Mouse (Mus musculus) adrenal gland, adult 2 months (tissue): ENCODE measurements around the gene Rnf166. TPM values are rescaled to one million over a fixed set of nuclear protein-coding genes. Genes with fewer than 3 reads are reported as not detected.
A peak's percentile ranks its signal among the peaks of the same experiment; 100 is the strongest.

ENCODE experiments used
- DNase-seq: peaks from one replicate; pipeline ENCODE4 v3.0.0; 2021
- polyA plus RNA-seq: library from polyadenylated mRNA; depleted of rRNA; stranded (reverse); fragments of >200 nt; gene quantifications from 2 replicates; pipeline ENCODE4 v1.2.3, GENCODE M21; 2012
- total RNA-seq, 2 experiments: library from RNA; stranded (reverse); gene quantifications; 2 replicates each; pipeline ENCODE4 v1.2.3; 2021

Gene Rnf166
- total and polyA plus RNA-seq, 3 experiments = 42.8 to 157 (median 83.8) TPM

DNA sequence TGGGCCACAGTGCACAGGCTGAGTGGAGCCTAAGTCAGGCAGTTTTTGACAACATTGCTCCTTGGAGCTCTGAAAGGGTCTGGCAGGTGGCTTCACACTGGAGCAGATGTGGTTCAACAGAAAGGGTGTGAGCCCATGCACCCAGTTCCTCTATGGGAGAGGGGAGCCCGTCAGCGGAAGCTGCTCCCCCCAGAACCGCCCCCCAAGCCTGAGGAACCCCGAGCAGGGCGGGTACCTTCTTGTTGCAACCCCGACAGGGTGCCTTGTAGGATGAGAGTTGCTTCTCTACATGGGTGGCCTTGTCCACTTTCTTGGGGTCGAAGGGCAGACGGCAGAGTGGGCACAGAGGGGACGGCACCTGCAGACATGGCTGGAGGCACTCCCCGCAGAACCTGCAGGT is 5.9 kb downstream of the Rnf166 start:
- no peak for DNase-seq

DNA sequence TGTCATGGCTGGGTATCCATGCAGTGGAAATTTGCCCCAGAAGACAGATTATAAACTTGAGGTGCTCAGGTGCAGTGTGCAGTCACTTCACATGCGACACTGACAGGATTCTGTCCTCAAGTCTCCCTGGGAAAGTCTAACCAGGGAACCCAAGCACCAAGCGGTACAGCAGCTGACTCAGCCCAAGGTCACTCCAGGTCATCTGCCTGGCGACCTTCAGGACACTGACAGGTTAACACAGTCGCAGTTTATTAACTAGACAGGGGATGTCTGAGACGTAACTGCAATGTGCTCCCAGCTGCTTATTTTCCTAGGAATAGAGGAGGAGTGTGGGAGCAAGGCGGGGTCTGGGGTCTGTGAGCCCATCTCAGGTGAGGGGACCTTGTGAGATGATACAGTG is 6.5 kb downstream of the Rnf166 start:
- DNase-seq = no peak

DNA sequence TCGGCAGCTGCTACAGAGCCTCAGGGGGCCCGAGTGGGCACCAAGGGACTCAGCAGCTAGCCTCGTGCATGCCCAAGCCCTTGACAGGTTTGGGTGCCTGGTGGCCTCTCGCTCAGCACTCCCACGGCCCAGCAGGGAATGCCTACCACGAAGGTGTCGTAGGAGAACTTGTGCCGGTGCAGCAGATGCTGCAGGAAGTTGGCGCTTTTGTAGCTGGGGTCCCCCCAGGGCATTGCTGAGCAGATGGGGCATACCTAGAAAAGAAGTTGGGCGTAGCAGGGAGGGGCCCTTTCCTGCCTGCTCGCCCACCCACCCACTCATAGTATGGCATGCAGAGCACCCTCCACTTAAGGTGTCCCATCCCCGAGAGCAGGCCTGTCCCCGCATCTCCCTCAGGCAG is 8.0 kb downstream of the Rnf166 start:
- DNase-seq = no peak

DNA sequence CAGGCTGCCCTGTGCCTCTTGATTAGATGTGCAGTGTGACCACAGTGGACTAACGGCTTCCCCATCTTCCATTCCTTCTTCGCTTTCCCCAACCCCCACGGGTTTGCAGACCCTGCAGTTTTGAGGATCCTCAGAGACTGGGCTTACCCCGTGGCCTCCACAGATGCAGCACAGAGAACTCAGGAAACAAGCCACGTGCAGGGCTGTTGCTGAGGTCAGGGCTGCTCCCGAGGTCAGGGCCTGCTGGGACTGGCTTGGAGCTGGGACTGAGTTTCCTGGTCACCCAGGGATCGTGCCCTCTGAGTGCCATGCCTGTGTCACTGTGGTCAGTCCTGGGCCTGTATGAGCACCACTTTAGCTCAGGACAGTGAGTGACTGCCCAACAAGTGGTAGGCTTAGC is 10.9 kb downstream of the Rnf166 start:
- peak; percentile 66 for DNase-seq

DNA sequence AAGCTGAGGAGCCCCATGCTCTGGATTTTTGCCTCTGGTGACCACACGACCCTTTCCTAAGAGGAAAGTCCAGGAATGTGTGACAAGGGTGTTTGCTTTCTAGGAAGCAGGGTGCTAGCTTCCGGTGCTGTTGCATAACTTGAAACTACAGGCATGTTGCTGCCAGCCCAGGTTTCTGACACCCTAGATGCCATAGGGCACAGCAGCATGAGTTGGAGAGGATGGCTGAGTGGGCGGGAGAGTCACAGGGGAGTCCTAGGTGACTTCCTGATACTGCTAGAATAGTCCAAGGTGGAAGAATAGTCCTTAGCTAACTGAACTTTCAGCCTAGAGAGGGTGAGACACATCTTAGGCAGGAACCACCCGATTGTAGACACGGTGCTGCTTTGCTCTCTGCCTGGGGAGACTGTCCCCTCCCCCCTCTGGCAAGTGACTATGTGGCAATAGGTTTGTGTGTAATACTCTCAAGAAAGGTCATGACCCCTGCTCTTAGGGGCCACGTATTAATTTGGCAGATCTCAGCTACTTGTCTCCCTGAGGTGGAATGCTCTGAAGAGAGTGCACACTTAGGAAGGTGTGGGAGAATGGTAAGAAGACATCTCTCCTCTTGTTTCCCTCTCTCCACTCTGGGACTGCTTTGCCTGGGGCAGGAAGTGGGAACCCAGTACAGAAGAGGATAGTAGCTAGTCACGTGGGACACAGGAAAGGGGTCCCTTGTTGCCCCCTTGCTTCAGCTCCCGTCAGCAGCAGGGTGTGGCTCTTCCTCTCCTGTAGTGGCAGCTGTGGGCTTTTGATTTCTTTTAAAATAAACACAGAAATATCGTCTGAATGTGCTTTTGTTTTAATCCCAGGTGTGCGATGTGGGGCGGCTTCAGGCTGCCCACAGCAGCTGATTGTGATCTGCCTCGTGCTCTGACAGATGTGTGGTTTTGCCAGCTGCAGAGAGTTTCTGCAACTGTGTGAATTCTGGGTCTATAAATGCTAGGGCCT is 11.9 kb downstream of the Rnf166 start:
- no peak for DNase-seq

DNA sequence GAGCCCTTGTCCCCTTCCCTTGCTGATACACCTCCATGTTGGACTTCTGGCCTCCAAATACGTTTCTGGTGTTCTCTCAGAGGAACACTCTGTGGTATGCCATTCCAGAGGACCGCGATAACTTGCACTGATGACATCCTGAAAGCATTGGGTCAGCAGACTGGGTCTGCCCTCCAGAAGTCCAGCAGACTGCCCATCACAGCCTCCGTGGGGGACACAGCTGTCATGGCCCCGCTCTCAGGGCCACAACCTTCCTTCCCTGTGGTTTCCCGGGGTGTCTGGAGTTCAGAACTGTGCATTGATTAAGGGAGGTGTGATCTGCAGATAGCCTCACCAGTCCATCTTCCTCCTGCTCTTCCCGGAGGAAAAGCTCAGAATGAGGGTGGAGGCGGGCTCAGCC is 13.4 kb downstream of the Rnf166 start:
- DNase-seq = no peak

DNA sequence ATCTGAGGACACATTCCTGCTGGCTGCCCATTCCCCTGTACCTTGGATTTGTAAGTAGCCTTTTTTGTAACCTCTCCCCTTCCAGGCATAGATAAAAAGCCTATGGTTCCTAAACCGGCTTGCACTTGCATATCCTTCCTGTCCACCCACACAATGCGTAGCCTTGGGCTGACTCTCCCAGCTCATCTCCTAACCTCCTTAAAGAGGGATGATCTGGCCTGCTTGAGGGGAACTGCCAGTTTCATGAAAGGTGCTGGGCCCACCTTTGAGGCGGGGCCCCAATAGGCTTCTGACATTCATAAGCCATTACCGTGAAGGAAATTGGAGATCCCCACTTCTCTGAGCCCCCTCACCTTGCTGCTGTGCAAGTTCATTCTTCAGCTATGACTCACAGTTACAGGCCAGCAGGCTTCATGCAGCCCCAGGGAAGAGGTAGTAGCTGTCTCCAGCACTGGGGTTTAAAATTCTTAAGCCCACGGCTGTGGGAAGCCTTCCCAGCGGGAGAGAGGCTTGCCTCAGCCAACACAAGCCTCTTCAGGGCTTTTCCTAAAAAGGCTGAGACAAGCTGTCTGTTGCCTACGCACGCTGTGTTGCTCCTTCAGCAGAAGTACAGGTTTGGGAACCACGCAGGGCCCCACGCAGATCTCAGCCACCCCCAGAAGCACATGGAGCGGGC is 14.3 kb downstream of the Rnf166 start:
- no peak for DNase-seq

DNA sequence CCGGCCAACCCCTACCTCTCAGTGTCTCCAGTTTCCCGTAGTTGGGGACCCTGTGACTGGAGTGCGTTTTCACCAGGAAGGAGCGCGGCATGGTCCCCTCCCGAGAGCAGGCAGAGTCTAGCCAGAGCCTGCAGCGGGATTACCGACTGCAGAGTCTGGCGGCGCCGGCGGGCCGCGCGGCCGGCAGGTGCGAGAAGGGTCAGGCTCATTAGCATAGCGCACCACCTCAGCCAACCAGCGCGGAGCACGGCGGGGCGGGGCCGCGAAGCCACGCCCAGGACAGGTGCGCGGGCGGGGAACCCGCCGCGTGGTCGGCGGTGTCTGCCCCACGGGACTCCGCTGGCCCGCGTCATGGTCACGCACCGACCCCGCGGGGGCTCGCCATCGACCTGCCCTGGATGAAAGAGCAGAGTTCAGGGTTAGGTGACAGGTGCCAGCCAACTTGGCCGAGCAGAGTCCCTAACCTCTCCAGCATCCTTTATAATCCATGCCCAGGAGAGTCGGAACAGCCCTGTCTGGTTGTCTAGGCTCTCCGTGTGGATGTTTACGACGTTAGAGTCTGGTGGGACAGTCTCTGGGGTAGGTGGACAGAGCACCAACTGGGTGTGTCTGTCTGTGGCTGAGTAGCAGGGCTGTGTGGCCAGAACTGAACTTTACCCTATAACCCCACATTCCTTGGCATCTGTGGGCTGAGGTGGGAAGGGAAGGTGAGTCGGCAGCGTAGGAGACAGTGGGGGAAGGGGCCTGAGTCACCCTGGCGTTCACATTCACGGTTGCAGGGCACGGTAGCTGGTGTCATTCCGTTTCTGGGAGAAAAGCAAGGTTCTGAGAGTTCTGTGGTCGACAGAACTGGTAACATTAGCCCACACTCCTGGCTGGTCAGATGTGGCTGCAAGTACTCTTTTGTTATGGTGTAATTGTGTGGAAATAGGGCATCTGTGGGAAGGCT is 15.1 kb downstream of the Rnf166 start, which contains the start of gene Snai3:
Gene Snai3, minus strand, starts transcription at position 210 of the 949 bp plus-strand sequence.
- DNase-seq = peak; percentile 62

DNA sequence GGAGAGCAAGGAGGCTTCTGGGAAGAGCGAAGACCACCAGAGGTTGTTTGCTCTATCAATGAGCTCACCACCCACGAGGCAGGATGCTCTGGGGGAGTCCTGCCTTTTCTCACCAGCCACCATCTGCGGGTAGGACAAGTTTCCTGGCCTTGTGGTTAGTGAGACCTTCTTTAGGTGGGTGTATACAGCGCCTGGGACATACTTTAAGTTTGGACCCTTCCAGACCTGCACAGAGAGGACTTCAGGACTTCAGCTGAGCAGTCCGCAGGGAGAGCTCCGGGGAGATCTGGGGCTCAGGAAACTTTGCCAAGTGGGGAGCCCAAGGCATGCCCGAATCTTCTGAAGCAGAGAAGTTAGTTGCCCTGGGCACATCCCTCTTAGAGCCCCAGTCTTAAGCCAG is 15.9 kb downstream of the Rnf166 start:
- DNase-seq = no peak

DNA sequence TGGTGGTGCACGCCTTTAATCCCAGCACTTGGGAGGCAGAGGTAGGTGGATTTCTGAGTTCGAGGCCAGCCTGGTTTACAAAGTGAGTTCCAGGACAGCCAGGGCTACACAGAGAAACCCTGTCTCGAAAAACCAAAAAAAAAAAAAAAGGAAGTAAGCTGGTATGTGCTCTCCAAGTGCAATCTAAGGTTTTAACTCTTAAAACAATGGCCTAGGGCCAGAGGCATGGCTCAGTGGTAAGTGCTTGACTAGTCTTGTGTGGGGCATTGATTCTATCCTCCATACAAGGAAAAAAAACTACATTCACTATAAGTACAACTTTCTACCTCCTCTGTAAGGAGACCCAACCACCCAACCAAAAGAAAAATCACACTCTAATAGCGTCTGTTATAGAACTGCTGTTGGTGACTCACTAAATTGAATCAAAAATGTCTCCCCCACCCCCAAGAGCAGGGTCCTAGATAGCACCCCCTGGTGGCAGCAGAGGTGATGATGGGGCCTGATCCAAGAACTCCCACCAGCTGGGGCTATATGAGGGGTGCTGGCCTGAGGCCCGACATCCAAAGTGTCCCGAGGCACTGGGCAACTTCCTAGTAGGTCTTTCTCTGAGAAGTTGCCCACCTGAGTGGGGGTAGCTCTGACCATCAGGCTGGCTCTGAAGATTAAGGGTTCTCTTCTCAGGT is 16.5 kb downstream of the Rnf166 start:
- DNase-seq = no peak

DNA sequence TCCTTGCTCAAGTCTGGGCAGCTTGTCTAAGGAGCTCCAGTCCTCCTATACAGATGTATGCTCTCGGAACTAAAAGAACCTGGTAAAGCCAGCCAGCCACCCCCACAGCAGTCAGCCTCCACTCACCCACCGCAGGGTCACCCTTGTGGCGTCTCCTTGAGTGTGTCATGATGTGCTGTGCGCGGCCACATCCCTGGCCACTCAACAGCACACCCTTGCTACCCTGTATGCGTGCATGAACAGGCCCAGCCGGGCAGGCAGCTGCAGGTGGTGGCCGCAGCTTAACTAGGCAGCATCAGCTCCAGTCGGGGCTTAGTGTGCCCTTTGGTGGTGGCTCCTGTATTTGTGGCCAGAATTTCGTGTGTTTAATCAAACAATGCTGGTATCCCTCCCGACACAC is 18.7 kb downstream of the Rnf166 start:
- DNase-seq = no peak

DNA sequence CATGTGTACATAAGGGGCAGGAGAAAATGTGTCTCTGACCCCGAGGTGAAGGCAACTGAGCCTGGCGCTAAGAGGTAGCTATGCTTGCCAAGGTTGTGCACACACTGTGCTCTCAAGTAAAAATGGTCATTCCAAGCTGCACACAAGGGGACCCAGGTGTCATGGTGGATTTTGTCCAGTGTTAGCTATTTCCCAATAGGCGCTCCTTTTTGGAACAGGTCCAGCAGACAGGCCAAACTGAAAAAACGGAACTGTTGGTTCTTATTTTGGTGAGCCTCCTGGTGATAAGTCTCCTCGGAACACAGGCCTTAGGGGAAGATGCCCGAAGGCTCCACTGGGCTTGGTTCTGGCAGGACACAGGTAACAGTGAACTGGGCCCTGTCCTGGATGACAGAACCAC is 21.5 kb downstream of the Rnf166 start:
- no peak for DNase-seq

DNA sequence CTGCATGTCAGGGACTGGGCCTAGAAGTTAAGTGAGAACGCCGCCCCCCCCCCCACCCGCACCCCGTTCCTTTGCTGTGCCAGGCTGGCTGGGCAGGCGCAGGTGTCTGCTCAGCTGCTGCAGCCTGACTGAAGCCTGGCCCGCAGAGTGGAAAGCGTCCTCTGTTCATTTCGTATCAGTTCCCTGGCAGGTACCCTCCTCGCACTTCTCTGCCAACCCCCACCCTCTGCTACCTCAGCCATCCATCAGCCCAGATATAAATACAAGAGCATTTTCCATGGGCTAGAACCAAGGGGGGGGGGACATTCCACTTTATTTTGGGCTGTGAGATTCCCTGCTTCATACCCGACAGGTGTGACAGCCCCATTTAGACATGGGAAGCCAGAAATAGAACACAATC is 23.7 kb downstream of the Rnf166 start:
- no peak for DNase-seq

DNA sequence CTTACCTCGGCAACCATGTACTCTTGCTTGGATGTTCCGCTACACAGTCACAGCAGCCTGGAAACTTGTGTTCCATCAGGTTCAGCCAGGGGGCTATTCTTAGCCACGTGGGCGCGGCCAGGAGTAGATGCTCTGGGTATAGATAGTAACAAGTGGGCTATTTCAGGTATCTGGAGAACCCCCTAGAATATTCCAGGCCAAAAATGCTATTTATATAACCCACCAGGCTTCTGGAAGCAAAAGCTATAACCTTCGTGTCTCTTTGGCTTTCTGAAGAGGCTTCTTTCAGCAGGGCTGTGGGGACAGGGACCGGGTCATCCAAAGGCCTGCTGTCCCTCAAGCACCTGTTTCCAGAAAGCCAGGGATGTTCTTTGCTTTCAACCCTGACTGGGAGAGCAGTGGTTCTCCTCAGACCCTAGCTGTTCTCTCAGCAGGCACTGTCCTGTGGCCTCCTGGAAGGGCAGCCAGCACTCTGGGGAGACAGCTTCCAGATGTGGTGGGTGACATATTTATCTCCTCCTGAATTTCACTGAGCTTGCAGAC is 24.6 kb downstream of the Rnf166 start:
- DNase-seq = no peak

DNA sequence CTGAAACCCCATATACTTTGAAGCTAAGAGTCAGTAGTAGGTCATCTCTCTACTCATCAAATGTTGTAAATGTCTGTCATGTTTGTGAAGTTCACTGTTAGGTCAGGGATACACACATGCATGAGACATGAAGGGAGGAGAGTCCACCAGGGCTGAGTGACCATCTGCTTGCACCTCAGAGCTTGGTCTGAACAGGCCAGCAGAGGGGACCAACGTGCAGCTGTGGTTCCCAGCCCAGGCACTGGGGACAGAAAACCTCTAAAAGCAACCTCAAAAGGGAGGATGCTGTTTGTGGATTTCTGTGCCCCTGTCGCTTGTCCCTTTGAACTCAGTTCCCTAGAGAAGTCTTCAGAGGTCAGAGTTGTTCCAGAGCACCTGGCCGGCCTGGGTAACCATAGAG is 30.7 kb downstream of the Rnf166 start:
- DNase-seq = no peak

DNA sequence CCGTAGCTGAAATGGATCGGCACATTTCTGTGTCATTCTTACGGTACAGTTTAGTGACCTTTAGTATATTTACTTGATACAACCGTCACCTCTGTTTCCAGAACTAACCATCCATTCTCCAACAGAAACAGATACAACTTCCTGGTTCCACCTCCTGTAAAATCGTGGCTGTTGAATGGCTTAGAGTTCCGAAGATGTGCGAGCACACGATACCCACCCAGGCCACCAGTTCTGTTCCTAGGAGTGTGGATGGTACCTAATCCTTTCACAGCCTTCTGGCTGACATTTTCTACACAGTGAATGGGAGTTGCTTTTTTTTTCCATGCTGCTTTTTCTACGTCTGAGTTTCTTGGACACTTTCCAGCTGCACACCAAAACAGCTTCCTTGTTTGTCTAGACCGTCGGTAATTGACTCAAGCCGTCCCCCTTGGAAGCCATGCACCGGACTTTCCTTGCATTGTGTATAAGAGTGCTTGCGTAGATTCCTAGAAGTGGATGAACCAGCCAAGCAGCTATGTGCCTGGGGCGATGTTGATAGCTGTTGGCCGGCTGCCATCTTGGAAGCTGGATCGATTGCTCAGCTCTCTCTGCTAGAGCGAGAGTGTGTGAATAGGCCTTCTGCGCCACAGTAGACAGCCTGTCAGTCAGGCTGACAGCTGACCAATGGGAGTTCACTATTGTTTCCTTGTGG is 31.7 kb downstream of the Rnf166 start:
- peak; percentile 91 for DNase-seq

DNA sequence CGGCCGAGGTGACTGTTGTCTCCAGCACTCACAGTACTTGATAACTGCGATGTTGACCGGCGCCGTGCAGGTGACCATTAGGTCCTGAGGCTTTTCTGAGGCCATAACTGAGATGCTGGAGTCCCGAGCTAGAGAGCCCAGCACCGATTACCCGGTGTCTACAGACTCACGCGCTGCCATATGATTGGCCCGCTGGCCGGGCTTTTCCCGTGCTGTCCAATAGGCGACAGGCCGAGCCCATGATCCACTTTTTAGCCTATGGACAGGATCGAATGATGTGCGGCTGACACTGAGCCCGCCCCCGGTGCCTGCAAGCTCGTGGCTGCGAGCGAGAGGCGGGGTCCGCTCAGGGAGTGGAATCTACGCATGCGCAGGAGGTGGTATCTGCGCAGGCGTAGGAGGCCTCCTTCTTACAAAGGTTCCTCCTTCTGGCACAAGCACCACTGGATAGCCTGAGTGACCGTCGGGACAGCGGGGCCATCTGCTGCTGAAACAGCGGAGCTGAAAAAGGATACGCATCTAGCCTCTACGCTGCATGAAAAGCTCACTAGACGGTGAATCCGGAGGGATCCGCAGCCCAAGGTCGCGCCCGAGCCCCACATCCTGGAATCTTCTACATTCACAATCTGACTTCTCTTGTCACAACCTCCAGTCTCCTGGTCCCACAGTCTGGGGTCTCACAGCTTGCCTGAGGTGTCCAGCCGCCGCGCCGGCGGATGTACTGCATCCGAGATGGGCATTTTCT is 32.4 kb downstream of the Rnf166 start, which contains the start of gene Mvd:
Gene Mvd, minus strand, starts transcription at position 161 of the 745 bp plus-strand sequence.
- peak; percentile 99 for DNase-seq

DNA sequence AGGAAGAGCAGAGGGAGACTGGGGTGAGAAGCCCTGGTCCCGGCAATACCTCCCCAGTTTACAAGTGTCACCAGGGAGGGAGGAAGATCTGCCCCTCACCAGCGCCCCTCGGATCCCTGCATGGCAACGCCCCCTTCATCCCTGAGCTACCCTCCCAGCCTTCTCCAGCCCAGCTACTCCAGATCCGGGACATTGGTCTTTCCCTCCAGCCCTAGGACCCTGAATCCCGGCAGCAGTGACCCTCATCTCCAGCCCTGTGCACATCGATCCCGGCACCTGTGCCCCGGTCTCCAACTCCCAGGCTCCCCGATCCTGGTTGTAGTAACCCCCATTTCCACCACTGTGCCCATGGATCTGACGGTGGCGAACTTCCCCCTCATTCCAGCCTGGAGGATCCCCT is 33.1 kb downstream of the Rnf166 start:
- no peak for DNase-seq

DNA sequence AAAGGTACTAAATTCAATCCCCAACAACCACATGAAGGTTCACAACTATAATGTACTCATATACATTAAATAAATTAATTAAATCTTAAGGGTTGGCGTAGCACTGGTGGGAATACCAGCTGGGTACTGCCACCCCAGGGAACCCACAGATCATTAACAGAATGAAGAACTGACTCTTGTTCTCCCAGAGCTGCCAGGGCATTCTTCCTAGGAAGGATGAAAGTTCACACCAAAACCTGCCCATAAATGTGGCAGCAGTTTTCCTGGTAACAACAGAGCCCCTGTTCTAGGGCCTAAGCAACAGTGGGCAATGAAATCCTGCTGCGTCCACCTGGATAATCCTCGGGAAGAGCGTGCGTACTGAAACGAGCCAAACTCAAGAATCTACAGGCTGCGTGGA is 33.5 kb downstream of the Rnf166 start:
- no peak for DNase-seq

DNA sequence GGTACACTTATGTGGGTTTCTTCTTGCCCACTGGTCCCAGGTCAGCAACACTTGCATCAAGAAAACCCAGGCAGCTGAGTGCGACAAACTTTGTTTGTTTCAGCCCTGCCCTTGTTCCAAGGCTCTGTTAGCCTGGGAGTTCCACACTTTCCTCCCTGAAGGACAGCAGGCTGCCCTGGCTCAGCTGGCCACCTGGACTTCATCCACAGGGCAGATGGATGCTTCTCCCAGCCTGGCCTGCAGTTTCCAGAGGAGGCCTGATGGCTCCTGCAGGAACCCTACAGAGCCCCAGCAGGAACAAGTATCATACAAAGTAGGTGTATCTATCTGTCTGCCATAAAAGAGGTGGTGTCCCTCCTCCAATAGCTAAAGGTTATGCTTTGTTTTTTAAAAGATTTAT is 34.5 kb downstream of the Rnf166 start:
- DNase-seq = no peak
